Mouse (Mus musculus): ENCODE measurements around the gene Serpina6.

Serpina6 gene

GRCm38 (mm10) chr12:103655123-103656044 is 1.6 kb downstream of the Serpina6 start:
- DNase-seq (ENCODE audit: low spot score), result no peak

- no peak for DNase-seq (ENCODE audit: low spot score)
Observed at GRCm38 (mm10) chr12:103653836-103654235, 3.2 kb downstream of the Serpina6 start.

- DNase-seq (ENCODE audit: low spot score), result no peak
Observed at GRCm38 (mm10) chr12:103646314-103646713, 10.7 kb downstream of the Serpina6 start.

- DNase-seq (ENCODE audit: low spot score), result no peak
Observed at GRCm38 (mm10) chr12:103644601-103645000, 12.4 kb downstream of the Serpina6 start.

GRCm38 (mm10) chr12:103643818-103644217 is 13.2 kb downstream of the Serpina6 start:
- no peak for DNase-seq (ENCODE audit: low spot score)

- peak; percentile 68 for DNase-seq (ENCODE audit: low spot score)
Observed at GRCm38 (mm10) chr12:103643336-103643735, 13.7 kb downstream of the Serpina6 start.

GRCm38 (mm10) chr12:103635846-103636245 is 21.2 kb downstream of the Serpina6 start:
- no peak for DNase-seq (ENCODE audit: low spot score)

GRCm38 (mm10) chr12:103634430-103634829 is 22.6 kb downstream of the Serpina6 start:
- no peak for DNase-seq (ENCODE audit: low spot score)

- no peak for DNase-seq (ENCODE audit: low spot score)
Observed at GRCm38 (mm10) chr12:103631203-103631612, 25.8 kb downstream of the Serpina6 start, which contains the start of gene Serpina10. Gene Serpina10, minus strand, starts transcription at chr12:103631444.

- DNase-seq (ENCODE audit: low spot score), result no peak
Observed at GRCm38 (mm10) chr12:103616860-103617261, 40.2 kb downstream of the Serpina6 start.

- no peak for DNase-seq (ENCODE audit: low spot score)
Observed at GRCm38 (mm10) chr12:103615734-103616133, 41.3 kb downstream of the Serpina6 start.

- DNase-seq (ENCODE audit: low spot score), result no peak
Observed at GRCm38 (mm10) chr12:103615141-103615540, 41.9 kb downstream of the Serpina6 start.

- no peak for DNase-seq (ENCODE audit: low spot score)
Observed at GRCm38 (mm10) chr12:103601839-103602238, 55.2 kb downstream of the Serpina6 start.

GRCm38 (mm10) chr12:103600364-103600763 is 56.6 kb downstream of the Serpina6 start:
- DNase-seq (ENCODE audit: low spot score), result no peak

GRCm38 (mm10) chr12:103598411-103598810 is 58.6 kb downstream of the Serpina6 start:
- DNase-seq (ENCODE audit: low spot score), result no peak

Data from embryo, embryonic 10 days (tissue).